Comparison of ENCODE assay signal across 24 mouse cellular contexts in the genomic region with DNA sequence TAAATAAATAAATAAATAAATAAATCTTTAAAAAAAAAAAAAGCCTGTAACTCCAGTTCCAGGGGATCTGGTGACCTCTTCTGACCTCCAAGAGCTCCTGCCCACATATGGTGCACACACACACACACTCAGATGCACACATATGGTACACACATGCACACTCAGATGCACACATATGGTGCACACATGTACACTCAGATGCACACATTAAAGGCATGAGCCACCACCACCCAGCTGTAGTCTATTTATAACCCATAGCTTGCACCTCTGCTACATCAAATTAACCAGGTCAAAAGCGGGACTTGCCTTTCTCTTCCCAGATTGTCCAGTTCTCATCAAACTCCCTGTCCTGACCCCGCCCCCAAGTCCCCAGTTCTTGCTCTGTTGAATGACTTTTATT. TPM values are rescaled to one million over a fixed set of nuclear protein-coding genes. Genes with fewer than 3 reads are reported as not detected.
DNase-seq lines count a peak whose midpoint lies in the region; ATAC-seq and TF ChIP-seq lines count a peak whose summit lies in the region.
"Had no signal": no experiment of that assay in that cellular context is flagged by ENCODE, and none has a peak within 500 bp of the region (broad histone marks: within the 10 kb centered on the region; RNA-seq: fewer than 3 reads in every experiment).

No protein-coding gene starts in this region.

- DNase-seq in embryo, embryonic 10 days (ENCODE audit: low spot score): peak; percentile 51
- DNase-seq in embryo, embryonic 11 days: no peak
- peak; percentile 19 for DNase-seq in hindbrain, embryonic 11.5 days (ENCODE audit: low spot score)
- peak; percentile 42 for DNase-seq in embryonic facial prominence, embryonic 11.5 days (ENCODE audit: low spot score)
- no peak for DNase-seq in hindbrain, postnatal 0 days (ENCODE audit: low spot score)
- DNase-seq in kidney, postnatal 36 days: no peak
- DNase-seq: adrenal gland, adult 8-10 months; cerebellum, adult 11 months; cerebellum, adult 8-10 months; cerebellum, postnatal 25 days; forebrain, postnatal 0 days; gastrocnemius, postnatal 36 days; heart, postnatal 10 days; heart, postnatal 4 days; kidney, adult 9 months had no signal

- H3K27ac ChIP-seq in hindbrain, embryonic 11.5 days (ENCODE audit: low read depth, low read length): no peak overlapping the region
- no peak overlapping the region for H3K27ac ChIP-seq in hindbrain, embryonic 12.5 days
- no peak overlapping the region for H3K27ac ChIP-seq in embryonic facial prominence, embryonic 11.5 days (replicated peaks; ENCODE audit: low read depth, low read length)
- H3K27ac ChIP-seq in limb, embryonic 13.5 days: no peak overlapping the region
- H3K27ac ChIP-seq in hindbrain, postnatal 0 days: no peak overlapping the region
- H3K27ac ChIP-seq: forebrain, embryonic 13.5 days; hindbrain, embryonic 14.5 days had no signal

- H3K9me3 ChIP-seq in hindbrain, embryonic 11.5 days (ENCODE audit: control insufficient read depth, low read length): no peaks in the 10 kb centered on the region
- H3K9me3 ChIP-seq in hindbrain, embryonic 12.5 days (replicated peaks): no peaks in the 10 kb centered on the region
- H3K9me3 ChIP-seq in embryonic facial prominence, embryonic 11.5 days (replicated peaks; ENCODE audit: control insufficient read depth, low read length): no peaks in the 10 kb centered on the region
- H3K9me3 ChIP-seq in limb, embryonic 13.5 days: no peaks in the 10 kb centered on the region
- H3K9me3 ChIP-seq in hindbrain, postnatal 0 days (ENCODE audit: low read length): no peaks in the 10 kb centered on the region
- H3K9me3 ChIP-seq: forebrain, embryonic 13.5 days had no signal

- no peaks in the 10 kb centered on the region for H3K36me3 ChIP-seq in hindbrain, embryonic 11.5 days (ENCODE audit: control insufficient read depth, insufficient read depth, low read length)
- H3K36me3 ChIP-seq in hindbrain, embryonic 12.5 days: no peaks in the 10 kb centered on the region
- H3K36me3 ChIP-seq in embryonic facial prominence, embryonic 11.5 days (replicated peaks; ENCODE audit: control insufficient read depth, insufficient read depth, low read depth, low read length): no peaks in the 10 kb centered on the region
- H3K36me3 ChIP-seq in limb, embryonic 13.5 days: no peaks in the 10 kb centered on the region
- H3K36me3 ChIP-seq in hindbrain, postnatal 0 days (ENCODE audit: insufficient read depth, low read length): no peaks in the 10 kb centered on the region

- no peak for TF ChIP-seq CTCF in hindbrain, postnatal 0 days (IDR thresholded peaks at IDR 0.05; ENCODE audit: low read depth)

- H3K4me2 ChIP-seq in hindbrain, embryonic 11.5 days (replicated peaks; ENCODE audit: low read depth, low read length): no peak overlapping the region
- no peak overlapping the region for H3K4me2 ChIP-seq in hindbrain, embryonic 12.5 days (replicated peaks)
- H3K4me2 ChIP-seq in embryonic facial prominence, embryonic 11.5 days (ENCODE audit: low read depth, low read length): no peak overlapping the region
- no peak overlapping the region for H3K4me2 ChIP-seq in limb, embryonic 13.5 days (replicated peaks)
- no peak overlapping the region for H3K4me2 ChIP-seq in hindbrain, postnatal 0 days (ENCODE audit: low read depth, low read length)
- H3K4me2 ChIP-seq: forebrain, embryonic 13.5 days; hindbrain, embryonic 14.5 days had no signal

- no peak overlapping the region for H3K9ac ChIP-seq in hindbrain, embryonic 11.5 days (ENCODE audit: low read depth, low read length)
- H3K9ac ChIP-seq in hindbrain, embryonic 12.5 days: no peak overlapping the region
- H3K9ac ChIP-seq in embryonic facial prominence, embryonic 11.5 days (replicated peaks; ENCODE audit: low read length): no peak overlapping the region
- no peak overlapping the region for H3K9ac ChIP-seq in limb, embryonic 13.5 days
- no peak overlapping the region for H3K9ac ChIP-seq in hindbrain, postnatal 0 days (replicated peaks; ENCODE audit: low read length)
- H3K9ac ChIP-seq: forebrain, embryonic 13.5 days; forebrain, postnatal 0 days; hindbrain, embryonic 14.5 days had no signal

- no peak for ATAC-seq in hindbrain, embryonic 11.5 days (ENCODE audit: low FRiP score)
- ATAC-seq in hindbrain, embryonic 12.5 days (ENCODE audit: low FRiP score): no peak
- no peak for ATAC-seq in embryonic facial prominence, embryonic 11.5 days (replicated peaks; ENCODE audit: insufficient number of reproducible peaks, low FRiP score, low TSS enrichment, low read depth)
- ATAC-seq in limb, embryonic 13.5 days (ENCODE audit: low FRiP score, low read depth): peak; percentile 42; the same call in 1 of the 2 replicates
- no peak for ATAC-seq in hindbrain, postnatal 0 days
- ATAC-seq: activated CD4-positive, CD25-positive, alpha-beta regulatory T cell, adult 4 months; forebrain, embryonic 13.5 days; forebrain, postnatal 0 days; inflammation-experienced regulatory T-cells, adult 6 months; intestine, postnatal 0 days; Patski had no signal

- 89% methylated on average over 2 of the region's 2 CpGs for WGBS in hindbrain, embryonic 11.5 days
- WGBS in hindbrain, embryonic 12.5 days: 78% methylated on average over 2 of the region's 2 CpGs
- WGBS in embryonic facial prominence, embryonic 11.5 days: 64% methylated on average over 2 of the region's 2 CpGs
- WGBS in limb, embryonic 13.5 days: 50% methylated on average over 2 of the region's 2 CpGs
- whole genome bisulfite sequencing in hindbrain, postnatal 0 days: 73% methylated on average over 2 of the region's 2 CpGs

- H3K27me3 ChIP-seq in hindbrain, embryonic 11.5 days (ENCODE audit: control insufficient read depth, insufficient read depth, low read length): peaks cover 2% of the 10 kb centered on the region; the same call in 1 of the 2 replicates
- H3K27me3 ChIP-seq in hindbrain, embryonic 12.5 days: peaks cover 24% of the 10 kb centered on the region
- H3K27me3 ChIP-seq in embryonic facial prominence, embryonic 11.5 days (ENCODE audit: control insufficient read depth, insufficient read depth, low read length): peaks cover 8% of the 10 kb centered on the region; the same call in 1 of the 2 replicates
- peaks cover 7% of the 10 kb centered on the region; the same call in 1 of the 2 replicates for H3K27me3 ChIP-seq in limb, embryonic 13.5 days
- H3K27me3 ChIP-seq in hindbrain, postnatal 0 days (ENCODE audit: insufficient read depth, low read length): no peaks in the 10 kb centered on the region
- H3K27me3 ChIP-seq: Patski had no signal

- no peaks in the 10 kb centered on the region for H3K4me1 ChIP-seq in hindbrain, embryonic 11.5 days (replicated peaks; ENCODE audit: control insufficient read depth, insufficient read depth, low read length)
- peaks cover 10% of the 10 kb centered on the region for H3K4me1 ChIP-seq in hindbrain, embryonic 12.5 days
- no peaks in the 10 kb centered on the region for H3K4me1 ChIP-seq in embryonic facial prominence, embryonic 11.5 days (ENCODE audit: control insufficient read depth, insufficient read depth, low read length)
- H3K4me1 ChIP-seq in limb, embryonic 13.5 days: peaks cover 11% of the 10 kb centered on the region
- H3K4me1 ChIP-seq in hindbrain, postnatal 0 days (ENCODE audit: insufficient read depth, low read length): no peaks in the 10 kb centered on the region

- no peak overlapping the region for H3K4me3 ChIP-seq in hindbrain, embryonic 11.5 days (ENCODE audit: low read depth, low read length)
- H3K4me3 ChIP-seq in hindbrain, embryonic 12.5 days: no peak overlapping the region
- no peak overlapping the region for H3K4me3 ChIP-seq in embryonic facial prominence, embryonic 11.5 days (ENCODE audit: low read depth, low read length)
- H3K4me3 ChIP-seq in limb, embryonic 13.5 days: no peak overlapping the region
- no peak overlapping the region for H3K4me3 ChIP-seq in hindbrain, postnatal 0 days (ENCODE audit: low read length)
- H3K4me3 ChIP-seq: forebrain, embryonic 13.5 days had no signal

RNA-seq across cellular contexts. Expression of a gene that starts 3.4 kb away (rescaled TPM):
- 4.3 and 4.8 TPM in 2 replicates for polyA plus RNA-seq in hindbrain, embryonic 11.5 days (2014; fragmentation: Nextera tagmentation; extraction: Ambion mirVana)
- 5.1 and 5.2 TPM in 2 replicates for polyA plus RNA-seq in hindbrain, embryonic 12.5 days (2016; fragmentation: Nextera tagmentation; extraction: Ambion mirVana)
- 2.9 and 4.6 TPM in 2 replicates for polyA plus RNA-seq in embryonic facial prominence, embryonic 11.5 days (2014; fragmentation: Nextera tagmentation; extraction: Ambion mirVana)
- polyA plus RNA-seq in limb, embryonic 13.5 days (2015; fragmentation: Nextera tagmentation; extraction: Ambion mirVana): 5.1 and 6.1 TPM in 2 replicates
- total RNA-seq in hindbrain, postnatal 0 days (2014; rRNA removed): 3.7 and 4.5 TPM in 2 replicates
- 3.6 TPM in 2 replicates for polyA plus RNA-seq in hindbrain, postnatal 0 days (2015; fragmentation: Nextera tagmentation; extraction: Ambion mirVana)

RNA-seq across cellular contexts. Expression of a gene that starts 5.7 kb away (rescaled TPM):
- 206 and 231 TPM in 2 replicates for polyA plus RNA-seq in hindbrain, embryonic 11.5 days (2014; fragmentation: Nextera tagmentation; extraction: Ambion mirVana)
- polyA plus RNA-seq in hindbrain, embryonic 12.5 days (2016; fragmentation: Nextera tagmentation; extraction: Ambion mirVana): 239 and 255 TPM in 2 replicates
- 214 and 235 TPM in 2 replicates for polyA plus RNA-seq in embryonic facial prominence, embryonic 11.5 days (2014; fragmentation: Nextera tagmentation; extraction: Ambion mirVana)
- 224 and 233 TPM in 2 replicates for polyA plus RNA-seq in limb, embryonic 13.5 days (2015; fragmentation: Nextera tagmentation; extraction: Ambion mirVana)
- total RNA-seq in hindbrain, postnatal 0 days (2014; rRNA removed): 113 and 129 TPM in 2 replicates
- polyA plus RNA-seq in hindbrain, postnatal 0 days (2015; fragmentation: Nextera tagmentation; extraction: Ambion mirVana): 266 and 297 TPM in 2 replicates

RNA-seq across cellular contexts. Expression of a gene that starts 10.4 kb away (rescaled TPM):
- 71.2 and 73.1 TPM in 2 replicates for polyA plus RNA-seq in hindbrain, embryonic 11.5 days (2014; fragmentation: Nextera tagmentation; extraction: Ambion mirVana)
- 113 and 117 TPM in 2 replicates for polyA plus RNA-seq in hindbrain, embryonic 12.5 days (2016; fragmentation: Nextera tagmentation; extraction: Ambion mirVana)
- polyA plus RNA-seq in embryonic facial prominence, embryonic 11.5 days (2014; fragmentation: Nextera tagmentation; extraction: Ambion mirVana): 91.1 and 93.2 TPM in 2 replicates
- 198 and 204 TPM in 2 replicates for polyA plus RNA-seq in limb, embryonic 13.5 days (2015; fragmentation: Nextera tagmentation; extraction: Ambion mirVana)
- 50.1 and 53.3 TPM in 2 replicates for total RNA-seq in hindbrain, postnatal 0 days (2014; rRNA removed)
- 44.5 and 47.2 TPM in 2 replicates for polyA plus RNA-seq in hindbrain, postnatal 0 days (2015; fragmentation: Nextera tagmentation; extraction: Ambion mirVana)

RNA-seq across cellular contexts. Expression of a gene that starts 42.9 kb away (rescaled TPM):
- polyA plus RNA-seq in hindbrain, embryonic 11.5 days (2014; fragmentation: Nextera tagmentation; extraction: Ambion mirVana): 19.7 and 19.9 TPM in 2 replicates
- 34.7 and 36.0 TPM in 2 replicates for polyA plus RNA-seq in hindbrain, embryonic 12.5 days (2016; fragmentation: Nextera tagmentation; extraction: Ambion mirVana)
- polyA plus RNA-seq in embryonic facial prominence, embryonic 11.5 days (2014; fragmentation: Nextera tagmentation; extraction: Ambion mirVana): 13.9 and 16.2 TPM in 2 replicates
- 31.0 and 34.4 TPM in 2 replicates for polyA plus RNA-seq in limb, embryonic 13.5 days (2015; fragmentation: Nextera tagmentation; extraction: Ambion mirVana)
- total RNA-seq in hindbrain, postnatal 0 days (2014; rRNA removed): 57.7 and 62.5 TPM in 2 replicates
- polyA plus RNA-seq in hindbrain, postnatal 0 days (2015; fragmentation: Nextera tagmentation; extraction: Ambion mirVana): 36.0 and 38.8 TPM in 2 replicates

RNA-seq across cellular contexts. Expression of a gene that starts 54.9 kb away (rescaled TPM):
- polyA plus RNA-seq in hindbrain, embryonic 11.5 days (2014; fragmentation: Nextera tagmentation; extraction: Ambion mirVana): 37.3 and 40.0 TPM in 2 replicates
- polyA plus RNA-seq in hindbrain, embryonic 12.5 days (2016; fragmentation: Nextera tagmentation; extraction: Ambion mirVana): 39.3 and 46.1 TPM in 2 replicates
- polyA plus RNA-seq in embryonic facial prominence, embryonic 11.5 days (2014; fragmentation: Nextera tagmentation; extraction: Ambion mirVana): 6.5 and 8.0 TPM in 2 replicates
- polyA plus RNA-seq in limb, embryonic 13.5 days (2015; fragmentation: Nextera tagmentation; extraction: Ambion mirVana): 2.8 and 3.2 TPM in 2 replicates
- 28.1 and 32.8 TPM in 2 replicates for total RNA-seq in hindbrain, postnatal 0 days (2014; rRNA removed)
- 25.2 and 25.3 TPM in 2 replicates for polyA plus RNA-seq in hindbrain, postnatal 0 days (2015; fragmentation: Nextera tagmentation; extraction: Ambion mirVana)
- total RNA-seq: gastrocnemius, adult 8-10 months; gastrocnemius, postnatal 36 days; heart, postnatal 10 days had no signal

Comparison
In these comparisons a context has a peak if more than half of its experiments do, and no peak if none do; other contexts are left out.
1. DNase-seq: peak in embryo, embryonic 10 days (single experiment), hindbrain, embryonic 11.5 days (single experiment) and embryonic facial prominence, embryonic 11.5 days (single experiment); none in embryo, embryonic 11 days (single experiment), hindbrain, postnatal 0 days (single experiment) and kidney, postnatal 36 days (0 of 2).